Comparison of ENCODE assay signal across 7 mouse cellular contexts in the genomic region with DNA sequence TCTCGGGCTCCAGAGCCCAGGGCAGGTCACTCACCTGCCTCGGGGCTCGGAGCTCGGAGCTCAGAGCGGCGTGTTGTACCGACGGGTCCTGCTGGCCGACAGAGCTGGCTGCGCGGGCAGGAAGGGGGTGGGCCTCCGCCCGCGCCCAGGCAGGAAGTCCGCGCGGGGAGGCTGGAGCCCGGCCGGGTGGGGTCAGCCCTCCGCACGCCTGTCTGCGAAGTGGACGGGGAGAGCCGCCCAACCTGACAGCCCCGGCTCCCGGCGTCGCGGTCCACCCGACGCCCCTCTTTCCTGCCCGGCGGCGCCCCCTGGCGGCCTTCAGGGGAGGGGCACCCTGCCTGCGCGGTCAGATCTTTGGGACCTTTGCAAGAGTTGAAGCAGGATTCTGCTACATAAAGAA. TPM values are rescaled to one million over a fixed set of nuclear protein-coding genes. Genes with fewer than 3 reads are reported as not detected.
DNase-seq lines count a peak whose midpoint lies in the region; ATAC-seq and TF ChIP-seq lines count a peak whose summit lies in the region.

No protein-coding gene starts in this region.

- intact Hi-C loops in gastrocnemius, postnatal 14 days (cut with DNase I; ENCODE audit: low total_unique reads), result no loop called here

- in situ Hi-C loops in Patski (cut with MboI; ENCODE audit: low pct_unique_long_range_greater_than_20kb), result no loop called here

- H3K9me3 ChIP-seq in limb, embryonic 14.5 days (ENCODE audit: control insufficient read depth, low read length), result no peaks in the 10 kb centered on the region
- no peaks in the 10 kb centered on the region for H3K9me3 ChIP-seq in midbrain, embryonic 15.5 days

- no peaks in the 10 kb centered on the region for H3K36me3 ChIP-seq in limb, embryonic 14.5 days (ENCODE audit: control insufficient read depth, insufficient read depth, low read length)
- H3K36me3 ChIP-seq in midbrain, embryonic 15.5 days (replicated peaks), result no peaks in the 10 kb centered on the region

- TF ChIP-seq POLR2A in limb, embryonic 14.5 days (IDR thresholded peaks at IDR 0.05; ENCODE audit: borderline replicate concordance, extremely low read depth, insufficient read depth, insufficient read length), result no peak

- H3K27ac ChIP-seq in limb, embryonic 14.5 days (replicated peaks; ENCODE audit: low read depth, low read length), result peak overlapping the region; percentile 62; the same call in 1 of the 2 replicates
- no peak overlapping the region for H3K27ac ChIP-seq in midbrain, embryonic 15.5 days

- peaks cover 18% of the 10 kb centered on the region for H3K27me3 ChIP-seq in Patski
- no peaks in the 10 kb centered on the region for H3K27me3 ChIP-seq in limb, embryonic 14.5 days (ENCODE audit: control insufficient read depth, insufficient read depth, low read length)
- peaks cover 29% of the 10 kb centered on the region for H3K27me3 ChIP-seq in midbrain, embryonic 15.5 days (replicated peaks)

- WGBS in limb, embryonic 14.5 days, result under 1% methylated on average over 26 of the region's 37 CpGs
- 3% methylated on average over 30 of the region's 37 CpGs for WGBS in midbrain, embryonic 15.5 days

- TF ChIP-seq CTCF in Patski (IDR thresholded peaks at IDR 0.05), result no peak

- CTCF ChIA-PET in Patski (lab: Charles Lee), result interaction anchor here (0.9 to 7.4 kb wide), 18 partner anchors 9 to 192 kb away, joined by 3 to 60 read pairs (median 6); partner anchors contain the start of genes Lrrc71 and Ntrk1

- ATAC-seq in Patski, result peak; percentile 51
- ATAC-seq in limb, embryonic 14.5 days (ENCODE audit: low FRiP score, low read depth), result peak; percentile 68
- no peak for ATAC-seq in midbrain, embryonic 15.5 days (replicated peaks)

- no peak for DNase-seq in Patski (ENCODE audit: low read depth, low spot score)
- peak; percentile 8 for DNase-seq in c-Kit-negative CD71-positive TER-119-positive erythroid progenitor cells, embryonic 14.5 days (ENCODE audit: low read depth, low spot score)
- peak; percentile 90 for DNase-seq in gastrocnemius, postnatal 14 days
- peak; percentile 89 for DNase-seq in induced T-regulatory cell, adult 2 months (ENCODE audit: low read depth)
- peak; percentile 74 for DNase-seq in limb, embryonic 14.5 days (ENCODE audit: low spot score)
- DNase-seq in spleen, postnatal 14 days (ENCODE audit: low spot score in 2 of 2), result peak; percentile 42 to 74

- H3K4me1 ChIP-seq in limb, embryonic 14.5 days (ENCODE audit: control insufficient read depth, insufficient read depth, low read length), result peaks cover 31% of the 10 kb centered on the region
- H3K4me1 ChIP-seq in midbrain, embryonic 15.5 days, result peaks cover 7% of the 10 kb centered on the region

- peak overlapping the region; percentile 63 for H3K9ac ChIP-seq in limb, embryonic 14.5 days (ENCODE audit: low read depth, low read length, severe bottlenecking)
- 0 out of 2 replicates have a peak overlapping the region, but pooled peaks have one; percentile 14 for H3K9ac ChIP-seq in midbrain, embryonic 15.5 days

- peak overlapping the region; percentile 50 for H3K4me3 ChIP-seq in limb, embryonic 14.5 days (replicated peaks; ENCODE audit: low read length)
- peak overlapping the region; percentile 29 for H3K4me3 ChIP-seq in midbrain, embryonic 15.5 days

- POLR2A ChIA-PET in Patski (lab: Charles Lee), result interaction anchor here (0.7 to 1.7 kb wide), 6 partner anchors 11 to 1632 kb away, joined by 3 to 6 read pairs (median 3); partner anchors contain the start of gene Lrrc71

- peak overlapping the region; percentile 56 for H3K4me2 ChIP-seq in limb, embryonic 14.5 days (replicated peaks; ENCODE audit: low read depth, low read length, severe bottlenecking)
- H3K4me2 ChIP-seq in midbrain, embryonic 15.5 days, result peak overlapping the region; percentile 42

RNA-seq across cellular contexts. Expression of gene Lrrc71, which starts 20.4 kb away (rescaled TPM):
- 0.12 TPM for polyA plus RNA-seq in Patski (2021)
- total RNA-seq in gastrocnemius, postnatal 14 days (2021), result under 1 TPM; 0.04 to 0.53 TPM
- polyA plus RNA-seq in limb, embryonic 14.5 days (2012; rRNA removed), result 0.28 and 0.52 TPM in 2 replicates
- polyA plus RNA-seq in limb, embryonic 14.5 days (2014; fragmentation: Nextera tagmentation; extraction: Ambion mirVana), result 0.33 and 0.83 TPM in 2 replicates
- polyA plus RNA-seq in midbrain, embryonic 15.5 days (2015; fragmentation: Nextera tagmentation; extraction: Ambion mirVana), result 0.84 and 0.89 TPM in 2 replicates

RNA-seq across cellular contexts. Expression of gene Ntrk1, which starts 26.1 kb away (rescaled TPM):
- not detected for polyA plus RNA-seq in Patski (2021)
- total RNA-seq in gastrocnemius, postnatal 14 days (2021), result not detected
- polyA plus RNA-seq in limb, embryonic 14.5 days (2012; rRNA removed), result 2.7 and 3.7 TPM in 2 replicates
- 1.3 and 2.1 TPM in 2 replicates for polyA plus RNA-seq in limb, embryonic 14.5 days (2014; fragmentation: Nextera tagmentation; extraction: Ambion mirVana)
- 1.0 and 1.6 TPM in 2 replicates for polyA plus RNA-seq in midbrain, embryonic 15.5 days (2015; fragmentation: Nextera tagmentation; extraction: Ambion mirVana)

RNA-seq across cellular contexts. Expression of gene Insrr, which starts 27.9 kb away (rescaled TPM):
- polyA plus RNA-seq in Patski (2021), result 0.06 TPM
- under 1 TPM; 0.25 to 0.35 TPM for total RNA-seq in gastrocnemius, postnatal 14 days (2021)
- polyA plus RNA-seq in limb, embryonic 14.5 days (2012; rRNA removed), result 1.4 and 1.7 TPM in 2 replicates
- polyA plus RNA-seq in limb, embryonic 14.5 days (2014; fragmentation: Nextera tagmentation; extraction: Ambion mirVana), result 0.22 and 0.35 TPM in 2 replicates
- polyA plus RNA-seq in midbrain, embryonic 15.5 days (2015; fragmentation: Nextera tagmentation; extraction: Ambion mirVana), result 0.66 and 0.69 TPM in 2 replicates

RNA-seq across cellular contexts. Expression of gene Pear1, which starts 55.3 kb away (rescaled TPM):
- 2.8 TPM for polyA plus RNA-seq in Patski (2021)
- total RNA-seq in gastrocnemius, postnatal 14 days (2021), result 10 to 100 TPM; 14.4 to 17.9 TPM
- 47.2 and 65.4 TPM in 2 replicates for polyA plus RNA-seq in limb, embryonic 14.5 days (2012; rRNA removed)
- 21.5 and 27.0 TPM in 2 replicates for polyA plus RNA-seq in limb, embryonic 14.5 days (2014; fragmentation: Nextera tagmentation; extraction: Ambion mirVana)
- polyA plus RNA-seq in midbrain, embryonic 15.5 days (2015; fragmentation: Nextera tagmentation; extraction: Ambion mirVana), result 8.6 and 9.8 TPM in 2 replicates
